Mouse (Mus musculus) lung, postnatal 0 days (tissue): ENCODE results near the gene Usp29.

Experiments
- CTCF ChIP-seq: IDR thresholded peaks from 2 replicates; pipeline ENCODE4 v1.5.1; 2016; ENCODE audit warnings: antibody characterized with exemption, mild to moderate bottlenecking
- EP300 ChIP-seq: IDR thresholded peaks from 2 replicates; pipeline ENCODE4 v1.6.1; 2016; ENCODE audit warnings: antibody characterized with exemption, mild to moderate bottlenecking, control low read depth

- TF ChIP-seq CTCF (no peak), EP300 (no peak)
Measured at GRCm38 (mm10) chr7:6874448-6874847, 144.1 kb downstream of the Usp29 start.
